Mouse (Mus musculus) naive thymus-derived CD4-positive, alpha-beta T cell, adult 2 months (primary cell): ENCODE results near the gene Ankrd52.

Experiments
- DNase-seq: peaks from one replicate; pipeline ENCODE4 v3.0.0-alpha.2; 2011; ENCODE audit warnings: low read depth

Ankrd52 gene

DNA sequence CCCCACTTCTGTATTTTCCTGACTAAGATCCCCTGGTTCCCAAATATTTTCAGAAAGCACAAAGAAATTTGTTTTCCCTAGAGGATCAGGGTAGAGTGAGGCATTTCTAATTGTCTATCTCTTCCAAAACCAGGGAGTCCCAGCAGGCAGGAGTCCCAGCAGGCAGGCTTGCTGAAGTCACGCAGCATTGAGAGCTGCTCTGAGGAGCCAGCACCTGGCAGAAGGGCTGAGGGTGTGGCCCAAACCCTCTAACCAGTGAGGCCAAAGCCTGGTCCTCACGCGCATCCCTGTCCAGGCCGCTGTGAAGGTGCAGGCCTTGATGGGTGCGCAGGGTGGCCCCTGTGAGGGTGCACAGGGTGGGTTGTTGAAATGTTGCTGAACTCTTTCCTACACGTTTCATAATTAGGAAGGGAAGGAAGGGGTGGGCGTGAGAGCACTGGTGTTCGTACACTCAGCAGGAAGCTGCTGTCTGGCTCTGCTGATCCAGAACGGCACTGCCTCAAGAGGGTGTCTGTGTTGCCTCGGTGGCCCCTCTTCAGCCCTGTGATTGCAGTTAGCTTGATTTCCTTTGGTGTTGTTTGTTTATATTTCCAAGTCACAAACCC, 61.9 kb downstream of the Ankrd52 start:
- DNase-seq, result peak; percentile 68

DNA sequence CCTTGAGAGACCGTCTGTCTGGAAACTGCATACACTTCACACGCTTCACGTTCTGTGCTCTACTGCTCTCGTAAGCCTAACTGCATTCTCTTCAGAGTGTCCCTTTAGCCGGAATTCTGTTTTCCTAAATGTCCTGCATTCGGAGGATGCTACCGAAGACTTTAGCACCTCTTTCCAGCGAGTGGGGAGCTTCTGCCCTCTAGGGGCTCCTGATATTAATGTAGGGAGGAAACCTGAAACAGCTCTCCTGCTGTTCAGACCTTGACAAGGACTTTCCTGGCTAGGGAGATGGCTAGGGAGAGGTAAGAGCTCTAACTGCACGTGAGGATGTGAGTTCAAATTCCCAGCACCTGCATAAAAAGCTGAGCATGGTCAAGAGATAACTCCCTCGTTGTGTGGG, 63.5 kb downstream of the Ankrd52 start:
- DNase-seq, result peak; percentile 69

DNA sequence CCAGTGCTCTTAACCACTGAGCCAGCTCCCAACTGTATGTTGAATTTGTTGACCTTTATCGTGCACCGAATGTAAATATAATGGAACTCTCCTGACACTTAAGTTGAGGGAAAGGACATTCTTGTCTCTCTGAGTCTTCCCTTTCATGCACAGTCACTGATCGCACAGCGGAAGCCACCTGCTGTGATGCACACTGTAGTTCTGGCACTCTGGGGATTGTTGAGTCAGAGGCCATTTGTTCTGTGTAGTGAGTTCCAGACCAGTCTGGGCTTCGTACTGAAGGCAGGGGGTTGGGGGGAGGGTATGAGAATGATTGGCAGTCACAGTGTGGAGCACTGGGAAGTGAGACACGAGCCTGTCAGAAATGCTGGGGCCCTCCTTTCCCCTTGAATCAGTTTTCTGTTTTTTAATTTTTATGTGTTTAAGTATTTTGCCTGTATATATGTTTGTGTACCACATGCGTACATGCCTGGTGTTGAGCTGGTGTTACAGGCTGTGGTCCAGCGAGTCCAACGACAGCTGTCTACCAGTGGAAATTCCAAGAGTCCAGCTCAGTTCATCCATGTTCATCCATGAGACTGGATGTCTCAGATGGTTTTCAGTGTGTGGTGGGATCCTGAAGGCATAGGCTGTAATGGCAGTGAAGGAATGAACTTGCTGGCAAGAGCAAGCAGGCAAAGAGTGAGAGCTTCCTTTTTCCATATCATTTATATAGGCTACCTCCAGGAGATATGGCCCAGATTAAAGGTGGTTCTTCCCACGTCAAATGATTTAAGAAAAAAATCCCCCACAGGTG, 64.6 kb downstream of the Ankrd52 start:
- no peak for DNase-seq

DNA sequence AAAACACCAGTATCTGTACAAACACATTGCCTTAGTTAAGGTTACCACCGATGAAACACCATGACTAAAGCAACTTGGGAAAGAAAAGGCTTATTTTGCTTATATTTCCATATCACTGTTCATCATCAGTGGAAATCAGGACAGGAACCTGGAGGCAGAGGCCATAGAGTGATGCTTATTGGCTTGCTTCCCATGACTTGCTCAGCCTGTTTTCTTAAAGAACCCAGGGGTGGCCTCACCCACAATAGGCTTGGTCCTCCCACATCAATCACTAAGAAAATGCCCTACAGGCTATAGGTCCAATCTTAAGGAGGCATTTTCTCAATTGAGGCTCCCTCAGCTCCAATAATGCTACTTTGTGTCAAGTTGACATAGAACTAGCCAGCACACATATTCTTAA, 65.8 kb downstream of the Ankrd52 start:
- no peak for DNase-seq

DNA sequence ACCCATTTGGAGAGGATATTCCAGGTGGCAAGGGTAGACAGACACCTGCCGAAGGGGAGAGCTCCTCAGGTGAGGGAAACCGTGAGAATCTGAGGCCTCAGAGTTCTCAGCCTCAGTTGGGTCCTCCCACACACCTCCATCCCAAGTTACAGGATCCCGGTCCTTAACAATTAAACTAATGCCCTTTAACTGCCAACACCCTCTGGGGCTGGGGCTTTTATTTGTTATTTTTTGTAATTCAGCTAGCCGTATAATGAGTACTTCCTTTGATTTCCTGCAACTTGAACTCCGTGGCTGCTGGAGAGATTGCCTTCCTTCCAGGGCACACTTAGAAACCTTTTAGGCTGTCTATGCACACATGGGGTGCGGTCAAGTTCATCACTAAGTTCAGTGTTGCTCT, 67.4 kb downstream of the Ankrd52 start:
- no peak for DNase-seq

DNA sequence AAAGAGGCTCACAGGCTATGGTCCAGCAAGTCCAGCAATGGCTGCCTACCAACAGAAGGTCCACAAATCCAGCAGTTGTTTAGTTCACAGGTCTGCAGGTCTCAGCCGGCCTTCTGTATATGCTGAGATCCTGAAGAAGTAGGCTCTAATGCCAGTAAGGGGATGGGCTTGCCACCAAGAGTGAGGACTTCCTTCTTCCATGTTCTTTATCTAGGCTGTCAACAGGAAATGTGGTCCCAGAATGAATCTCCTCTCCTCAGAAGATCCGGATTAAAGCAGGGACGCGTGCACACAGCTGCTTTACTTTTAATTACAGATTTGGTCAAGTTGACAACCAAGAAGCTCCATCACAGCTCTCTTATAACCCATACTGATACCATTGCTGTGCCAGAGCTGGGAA, 68.5 kb downstream of the Ankrd52 start:
- DNase-seq, result no peak

DNA sequence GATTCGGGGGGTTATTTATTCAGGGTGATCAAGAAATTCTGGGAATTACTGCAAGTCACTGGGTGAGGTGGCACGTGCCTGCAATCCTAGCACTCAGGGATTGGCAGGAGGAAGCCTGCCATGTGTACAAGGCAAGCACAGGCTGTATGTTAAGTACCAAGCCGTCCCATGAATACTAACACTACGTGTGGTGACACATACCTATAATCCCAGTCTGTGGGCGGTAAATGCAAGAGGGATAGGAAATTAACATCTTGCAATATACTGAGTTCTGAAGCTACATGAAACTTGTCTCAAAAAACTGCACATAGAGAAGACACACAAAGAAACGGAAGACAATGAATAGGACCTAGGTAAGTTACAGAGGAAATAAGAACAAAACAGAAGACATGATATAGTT, 74.1 kb downstream of the Ankrd52 start:
- DNase-seq, result no peak

DNA sequence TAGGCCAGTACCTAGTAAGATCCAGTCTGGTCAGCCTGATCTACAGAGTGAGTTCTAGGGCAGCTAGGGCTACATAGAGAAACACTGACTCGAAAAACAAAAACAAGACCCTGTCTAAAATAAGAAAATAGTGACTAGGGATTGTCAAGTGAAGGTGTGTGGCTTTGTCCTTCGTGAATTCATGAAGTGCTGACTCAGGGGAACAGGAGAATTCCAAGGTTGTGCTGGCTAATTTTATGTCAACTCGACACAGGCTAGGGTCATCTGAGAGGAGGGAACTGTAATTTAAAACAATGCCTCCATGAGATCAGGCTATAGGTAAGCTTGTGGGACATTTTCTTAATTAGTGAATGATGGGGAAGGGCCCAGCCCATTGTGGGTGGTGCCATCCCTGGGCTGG, 77.6 kb downstream of the Ankrd52 start:
- no peak for DNase-seq

DNA sequence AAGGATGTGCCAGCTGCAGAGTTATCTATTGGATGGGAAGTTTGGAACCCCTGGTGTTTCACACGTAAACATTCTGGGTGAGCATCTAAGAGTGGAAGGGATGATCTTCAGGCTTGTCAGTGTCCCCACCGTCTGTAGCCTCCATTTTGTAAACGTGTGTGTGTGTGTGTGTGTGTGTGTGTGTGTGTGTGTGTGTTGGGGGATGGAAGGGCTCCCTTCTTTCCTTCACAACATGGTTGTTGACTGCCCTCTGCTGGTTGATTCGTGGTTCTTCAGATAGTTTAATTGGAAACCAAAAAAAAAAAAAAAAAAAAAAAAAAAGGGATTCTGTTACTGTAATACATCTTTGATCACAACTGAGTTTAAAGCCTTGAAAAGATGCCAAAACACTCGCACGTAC, 78.4 kb downstream of the Ankrd52 start:
- DNase-seq, result peak; percentile 88

DNA sequence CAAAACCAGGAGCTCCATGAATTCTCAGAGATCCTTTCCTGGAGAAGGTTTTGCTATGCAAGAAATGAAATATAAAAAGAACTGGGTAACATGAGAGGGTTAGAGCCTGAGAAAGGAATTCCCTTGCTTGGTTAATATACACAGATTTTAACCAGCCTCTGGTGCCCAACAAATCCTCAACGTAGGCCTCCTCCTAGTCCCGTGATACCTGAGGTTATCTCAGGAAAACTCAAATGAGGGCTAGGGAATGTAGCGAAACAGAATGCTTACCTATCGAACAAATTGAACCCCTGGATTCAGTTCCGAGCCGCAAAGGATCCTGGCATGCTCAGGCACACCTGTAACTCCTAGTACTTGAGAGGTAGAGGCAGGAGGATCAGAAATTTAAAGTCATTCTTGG, 80.8 kb downstream of the Ankrd52 start:
- DNase-seq, result no peak
